Mouse (Mus musculus): ENCODE measurements around the gene Tmem247.

GRCm38 (mm10) chr17:86908316-86908715 lies 8.8 kb upstream of the Tmem247 start:
- TF ChIP-seq CTCF (conservative IDR thresholded peaks at IDR 0.05; ENCODE audit: insufficient read depth, insufficient read length, low read depth, low read length) (no peak), POLR2A (IDR thresholded peaks at IDR 0.05; ENCODE audit: low read depth, low read length) (no peak)

Data from kidney, adult 2 months (tissue).